Mouse (Mus musculus) lung, adult 18-20 months (tissue): ENCODE data around the gene Fam8a1.

ENCODE experiments used
- DNase-seq, 2 experiments: peaks; one replicate each; pipeline ENCODE4 v3.0.0; 2022; ENCODE audit warnings: mixed read lengths in 2 of 2

Fam8a1 gene

DNA sequence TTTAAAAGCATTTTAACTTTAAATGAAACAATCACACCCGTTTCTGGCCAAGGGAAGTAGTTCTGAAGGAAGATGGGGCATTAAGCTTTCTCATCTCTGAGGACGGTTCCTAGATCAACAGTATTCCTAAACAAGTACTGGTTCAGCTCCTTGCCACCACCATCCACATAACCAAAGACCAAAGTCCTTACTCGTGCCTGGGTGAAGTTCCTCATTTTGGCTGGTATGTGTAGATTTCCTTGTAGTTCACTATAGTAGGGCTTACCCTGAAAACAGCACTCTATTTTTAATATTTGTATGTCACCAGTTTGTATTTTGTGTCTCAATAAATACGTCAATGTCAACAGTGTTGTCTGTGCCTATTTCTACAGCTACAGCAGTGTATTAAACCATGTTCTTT, 8.4 kb downstream of the Fam8a1 start:
- DNase-seq, result no peak

- no peak for DNase-seq
Measured at GRCm38 (mm10) chr13:46682921-46683320, 13.6 kb downstream of the Fam8a1 start.

DNA sequence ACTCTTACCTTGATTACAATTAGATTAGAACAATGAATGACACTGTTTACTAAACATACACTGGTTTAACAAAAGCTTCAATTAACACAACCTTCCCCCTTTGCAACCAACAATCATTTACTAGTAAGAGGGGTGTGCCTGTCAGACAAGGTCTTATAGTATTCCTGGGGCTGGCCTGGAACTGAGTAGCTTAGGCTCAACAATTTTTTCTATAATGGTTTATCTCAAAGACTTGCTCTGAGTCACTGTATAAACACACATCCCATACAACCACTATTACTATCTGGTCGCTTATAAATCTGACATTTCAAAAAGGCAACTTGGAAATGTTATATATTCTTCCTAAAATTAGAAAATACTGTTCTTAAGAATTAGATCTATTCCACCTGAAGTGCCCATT, 14.0 kb downstream of the Fam8a1 start:
- DNase-seq, result no peak

GRCm38 (mm10) chr13:46690559-46691241, 21.4 kb downstream of the Fam8a1 start:
- no peak for DNase-seq

DNA sequence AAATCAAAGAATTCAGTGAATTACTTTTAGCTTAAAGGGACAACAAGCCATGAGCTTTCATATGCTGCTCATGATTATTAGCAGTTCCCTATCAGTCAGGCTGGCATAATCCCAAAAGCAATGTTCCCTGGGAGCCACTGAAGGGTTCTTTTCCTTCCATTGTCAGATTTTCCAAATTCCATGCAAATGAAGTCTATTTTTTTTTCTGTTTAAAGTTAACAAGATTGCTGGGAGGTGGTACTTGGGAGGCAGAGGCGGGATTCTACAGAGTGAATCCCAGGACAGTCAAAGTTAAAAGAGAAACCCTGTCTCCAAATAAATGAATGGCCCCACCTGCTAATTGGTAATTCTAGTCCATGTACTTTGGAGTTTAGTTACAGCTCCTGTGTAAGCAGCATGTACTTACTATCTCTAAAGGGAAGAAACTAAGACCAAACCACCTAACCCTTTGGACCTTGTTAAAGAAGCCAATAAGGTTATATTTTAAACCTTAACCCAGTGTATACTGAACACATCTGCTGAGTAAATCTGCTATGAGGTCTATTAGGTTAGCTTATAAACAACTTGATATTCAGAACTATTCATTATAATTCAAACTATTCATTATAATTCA, 26.1 kb downstream of the Fam8a1 start:
- DNase-seq, result peak; percentile 6 to 32

DNA sequence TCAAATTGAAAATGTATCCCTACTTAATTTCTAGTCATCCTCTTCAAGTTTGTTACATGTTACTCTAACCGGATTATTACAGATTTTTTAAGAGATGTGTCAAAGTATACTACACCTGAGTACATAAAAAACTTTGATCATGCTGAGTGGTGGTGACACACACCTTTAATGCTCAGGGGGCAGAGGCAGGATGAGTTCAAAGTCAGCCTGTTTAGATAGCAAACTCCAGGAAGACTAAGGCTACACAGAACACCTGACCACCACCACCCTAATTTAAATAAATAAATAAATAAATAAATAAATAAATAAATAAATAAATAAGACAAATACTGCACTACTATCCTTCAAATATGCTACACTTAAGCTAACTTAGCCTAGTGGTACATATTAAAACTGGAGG, 26.6 kb downstream of the Fam8a1 start:
- no peak for DNase-seq

DNA sequence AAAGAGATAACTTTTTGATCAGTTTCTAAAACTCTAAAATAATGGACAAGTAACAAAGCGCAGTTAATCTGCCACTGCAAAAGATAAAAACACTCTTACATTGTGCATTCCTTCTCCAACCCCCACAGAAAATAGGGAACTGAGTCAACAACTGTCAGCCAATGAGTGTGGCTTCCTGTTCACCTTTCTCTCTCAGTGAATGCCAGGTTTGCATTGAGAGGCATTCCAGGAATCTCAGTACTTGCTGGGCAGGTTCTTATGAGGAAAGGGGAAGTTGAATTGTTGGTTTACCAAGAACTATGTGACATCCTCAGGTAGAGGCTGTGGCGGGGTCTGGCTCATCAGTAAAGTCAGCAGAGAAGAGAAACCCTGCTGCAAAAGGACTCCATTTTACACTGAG, 27.5 kb downstream of the Fam8a1 start:
- DNase-seq, result peak; percentile 47 to 68

DNA sequence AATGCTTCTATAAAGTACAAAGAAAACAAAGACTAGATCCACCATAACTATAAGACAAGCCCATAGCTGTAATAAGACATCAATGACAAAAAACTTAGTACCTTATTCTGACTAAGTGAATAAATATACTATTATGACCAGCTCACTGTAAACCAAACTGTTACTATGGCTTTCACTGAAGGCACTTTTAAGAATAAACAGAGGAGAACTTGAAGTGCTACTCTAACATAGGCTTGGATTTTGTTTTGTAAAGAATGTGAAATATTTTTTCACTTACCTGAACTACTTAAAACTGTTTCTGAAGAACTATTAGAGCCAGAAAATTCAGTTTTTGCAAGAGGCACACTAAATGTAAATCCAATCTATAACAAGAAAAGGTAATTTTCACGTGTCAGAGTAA, 30.1 kb downstream of the Fam8a1 start:
- no peak for DNase-seq

- DNase-seq, result no peak
Measured at GRCm38 (mm10) chr13:46701486-46701885, 32.2 kb downstream of the Fam8a1 start.

DNA sequence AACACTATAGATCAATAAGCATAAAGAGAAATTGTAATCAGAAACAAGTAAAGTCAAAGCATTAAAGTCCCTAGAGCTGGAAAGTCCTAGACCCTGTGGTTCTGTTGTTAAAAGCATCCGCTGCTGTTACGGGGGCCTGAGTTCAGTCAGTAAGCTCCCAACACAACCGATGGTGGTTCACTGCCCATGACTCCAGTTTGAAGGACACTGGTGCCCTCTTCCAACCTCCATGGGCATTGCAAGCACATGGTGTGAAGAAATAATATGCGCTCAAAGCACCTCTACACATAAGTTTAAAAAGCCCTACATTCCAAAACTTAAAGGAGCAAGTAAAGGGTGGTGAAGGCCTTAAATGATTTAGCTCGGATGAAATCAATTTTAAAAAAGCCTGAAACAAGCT, 33.8 kb downstream of the Fam8a1 start:
- peak; percentile 22 to 38 for DNase-seq

GRCm38 (mm10) chr13:46713486-46713885, 44.2 kb downstream of the Fam8a1 start:
- no peak for DNase-seq

- no peak for DNase-seq
Measured at GRCm38 (mm10) chr13:46715976-46716639, 46.8 kb downstream of the Fam8a1 start.

GRCm38 (mm10) chr13:46718893-46719400, 49.6 kb downstream of the Fam8a1 start:
- DNase-seq, result no peak

DNA sequence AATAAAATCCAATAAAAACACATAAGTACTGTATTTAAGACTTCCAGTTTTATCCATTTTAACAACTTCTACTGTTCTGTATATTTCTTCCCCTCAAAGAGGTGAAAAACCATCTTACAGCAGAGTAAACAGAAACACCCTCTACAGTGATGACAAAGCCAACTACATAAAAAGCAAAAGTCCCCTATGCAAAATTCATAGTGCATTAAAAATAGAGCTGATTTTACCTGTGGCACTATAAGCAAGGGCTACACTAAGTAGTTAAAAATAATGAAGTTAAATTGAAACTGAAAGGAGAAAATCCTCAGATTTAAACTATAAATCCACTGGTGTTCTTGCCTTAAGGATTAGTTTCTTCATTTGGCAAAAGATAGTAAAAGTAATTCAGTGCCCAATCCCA, 51.7 kb downstream of the Fam8a1 start:
- DNase-seq, result no peak

DNA sequence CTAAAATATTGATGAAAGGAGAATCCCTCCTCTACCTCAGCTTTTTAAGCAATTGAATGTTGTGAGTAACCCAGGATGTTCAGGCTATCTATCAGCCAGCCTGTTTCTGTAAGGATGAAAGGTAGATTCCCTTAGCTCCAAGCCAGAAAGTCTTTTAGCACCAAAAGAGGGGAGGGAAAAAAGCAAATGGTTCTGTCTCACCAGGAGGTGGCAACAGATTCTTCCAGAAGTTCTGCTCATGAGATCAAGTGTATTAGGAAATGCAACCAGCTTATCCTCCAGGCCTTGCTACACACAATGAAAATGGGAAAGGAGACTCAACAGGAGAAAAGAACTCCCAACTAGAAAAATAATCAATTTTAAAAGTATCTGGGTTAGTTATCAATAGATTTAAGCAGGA, 55.0 kb downstream of the Fam8a1 start:
- DNase-seq, result no peak

DNA sequence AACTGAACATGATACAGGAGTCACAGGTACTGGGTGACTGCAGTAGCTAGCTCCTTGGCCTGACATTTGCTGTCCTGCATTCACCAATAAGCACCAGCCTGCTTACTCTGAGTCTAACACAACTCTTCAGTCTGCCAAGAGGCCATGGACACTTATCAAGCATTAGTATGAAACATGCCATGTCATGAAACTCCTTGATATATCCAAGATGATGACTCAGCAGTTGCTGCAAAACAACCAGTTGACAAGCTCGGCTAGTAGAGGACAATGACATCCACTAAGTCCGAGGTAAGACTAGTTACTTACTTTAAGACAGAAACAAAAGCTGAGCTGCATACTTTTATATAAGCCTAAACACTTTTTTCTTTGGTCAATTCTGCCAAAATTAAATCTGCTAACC, 55.9 kb downstream of the Fam8a1 start:
- no peak for DNase-seq

DNA sequence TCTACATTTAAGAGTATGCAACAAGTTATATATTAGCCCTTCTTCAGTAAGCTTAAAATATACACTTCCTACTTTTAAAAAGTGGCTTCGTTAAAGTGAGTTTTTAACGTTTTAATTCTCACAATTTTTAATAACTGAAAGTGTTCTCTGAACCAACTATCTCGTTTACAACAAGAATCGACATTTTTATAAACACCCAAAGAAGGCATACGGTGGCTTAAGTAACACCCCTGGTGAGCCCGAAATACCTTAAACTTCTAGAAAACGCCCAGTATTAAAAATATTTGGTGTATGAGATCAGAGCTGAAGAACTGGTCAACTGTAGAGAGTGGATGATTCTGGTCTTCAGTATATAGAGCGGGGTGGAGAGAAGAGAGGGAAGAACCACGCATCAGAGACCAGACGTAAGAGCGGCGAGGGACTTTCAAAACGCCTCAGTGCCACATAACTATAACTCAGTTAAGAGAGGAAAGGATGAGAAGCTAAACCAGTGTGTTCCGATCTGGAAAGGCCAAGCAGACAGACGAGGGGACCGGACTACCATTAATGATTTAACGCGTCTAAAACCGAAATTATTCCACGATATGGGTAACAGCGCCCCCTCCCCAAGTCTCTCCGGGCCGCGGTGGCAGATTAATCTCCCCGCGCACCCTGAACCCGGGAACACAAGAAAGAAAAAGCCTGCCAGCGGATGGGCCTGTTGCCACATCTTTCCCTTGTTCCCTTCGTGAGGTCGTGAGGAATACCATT, 57.1 kb downstream of the Fam8a1 start:
- DNase-seq, result peak in 1 of 2 experiments; percentile 11

- peak; percentile 70 for DNase-seq
Measured at GRCm38 (mm10) chr13:46727038-46727836, 57.9 kb downstream of the Fam8a1 start.
